Mouse (Mus musculus): ENCODE measurements around the gene Olfr1205. TPM values are rescaled to one million over a fixed set of nuclear protein-coding genes. Genes with fewer than 3 reads are reported as not detected.

Gene Olfr1205
- polyA plus RNA-seq (2012; ENCODE audit: insufficient read depth, insufficient read length, missing spikeins), result not detected in 2 replicates

DNA sequence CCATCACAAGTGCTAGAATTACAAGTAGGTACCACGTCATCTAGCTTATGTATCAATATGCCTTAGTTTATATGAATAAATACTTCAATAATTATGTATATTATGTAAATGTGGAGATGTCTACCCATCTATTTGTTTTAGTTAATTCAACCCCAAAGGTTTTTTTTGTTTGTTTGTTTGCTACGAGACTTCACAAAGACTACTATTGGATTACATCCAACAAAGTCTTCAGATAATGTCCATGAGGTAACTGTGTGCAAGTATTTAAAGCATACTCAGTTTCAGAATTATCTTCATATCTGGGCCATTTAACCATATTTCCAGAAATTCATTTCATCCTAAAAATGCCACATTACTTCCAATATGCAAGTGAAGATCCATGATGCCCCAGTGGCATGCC is at the start of gene Olfr1205:
Olfr1205 (plus strand) TSS at position 301 of the 400 bp plus-strand sequence.
- Histone ChIP-seq H3K4me3 (ENCODE audit: insufficient read depth, low read length) (no peak within 1 kb of the TSS), H3K27ac (ENCODE audit: insufficient read depth, low read depth, low read length) (no peak within 1 kb of the TSS), H3K4me1 (ENCODE audit: control insufficient read depth, insufficient read depth, low read length) (no peaks in the 10 kb centered on the region)
- no peak for TF ChIP-seq CTCF (IDR thresholded peaks at IDR 0.05; ENCODE audit: low read depth, low read length)
- no peak for TF ChIP-seq POLR2A (IDR thresholded peaks at IDR 0.05; ENCODE audit: borderline replicate concordance, low read depth, low read length)

DNA sequence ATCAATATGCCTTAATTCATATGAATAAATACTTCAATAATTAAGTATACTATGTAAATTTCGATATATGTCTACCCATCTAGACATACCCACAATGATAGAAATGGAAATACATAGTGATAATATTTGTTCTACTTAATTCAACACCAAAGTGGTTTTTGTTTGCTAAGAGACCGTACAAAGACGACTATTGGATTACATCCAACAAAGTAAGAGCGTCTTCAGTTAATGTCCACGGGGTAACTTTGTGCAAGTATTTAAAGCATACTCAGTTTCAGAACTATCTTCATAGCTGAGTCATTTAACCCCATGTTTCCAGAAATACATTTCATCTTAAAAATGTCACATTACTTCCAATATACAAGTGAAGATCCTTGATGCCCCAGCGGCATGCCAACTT is 36.8 kb upstream of the Olfr1205 start, which contains the start of gene Olfr1201:
Olfr1201 (plus strand) TSS at position 301 of the 400 bp plus-strand sequence.
- Histone ChIP-seq H3K4me1 (ENCODE audit: control insufficient read depth, insufficient read depth, low read length) (no peaks in the 10 kb centered on the region), H3K27ac (ENCODE audit: insufficient read depth, low read depth, low read length) (no peak within 1 kb of the TSS), H3K4me3 (ENCODE audit: insufficient read depth, low read length) (no peak within 1 kb of the TSS)
- TF ChIP-seq CTCF (IDR thresholded peaks at IDR 0.05; ENCODE audit: low read depth, low read length) (no peak), POLR2A (IDR thresholded peaks at IDR 0.05; ENCODE audit: borderline replicate concordance, low read depth, low read length) (no peak)

DNA sequence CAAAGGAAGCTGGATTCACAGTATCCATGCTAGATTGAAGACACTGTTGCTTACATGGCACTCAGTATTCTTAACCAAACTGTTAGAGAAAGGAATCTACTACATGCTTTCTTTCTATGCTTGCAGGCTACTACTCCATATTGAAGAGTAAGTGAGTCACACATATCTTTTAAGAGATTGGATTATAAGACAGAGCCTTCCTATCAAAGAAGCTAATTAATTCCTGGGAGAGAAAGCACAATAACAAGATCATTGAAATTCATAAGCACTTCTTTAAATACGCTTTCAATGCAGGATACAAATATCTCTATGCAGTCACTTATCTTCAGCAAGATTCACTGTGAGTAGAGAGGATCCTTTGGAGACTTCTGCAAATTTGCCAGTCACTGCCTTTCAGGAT is 15.3 kb upstream of the Olfr1205 start, which contains the start of gene Olfr1202:
Olfr1202 (plus strand) TSS at position 301 of the 400 bp plus-strand sequence.
- Histone ChIP-seq H3K4me1 (ENCODE audit: control insufficient read depth, insufficient read depth, low read length) (no peaks in the 10 kb centered on the region), H3K4me3 (ENCODE audit: insufficient read depth, low read length) (no peak within 1 kb of the TSS), H3K27ac (ENCODE audit: insufficient read depth, low read depth, low read length) (no peak within 1 kb of the TSS)
- TF ChIP-seq CTCF (IDR thresholded peaks at IDR 0.05; ENCODE audit: low read depth, low read length), result no peak
- no peak for TF ChIP-seq POLR2A (IDR thresholded peaks at IDR 0.05; ENCODE audit: borderline replicate concordance, low read depth, low read length)

DNA sequence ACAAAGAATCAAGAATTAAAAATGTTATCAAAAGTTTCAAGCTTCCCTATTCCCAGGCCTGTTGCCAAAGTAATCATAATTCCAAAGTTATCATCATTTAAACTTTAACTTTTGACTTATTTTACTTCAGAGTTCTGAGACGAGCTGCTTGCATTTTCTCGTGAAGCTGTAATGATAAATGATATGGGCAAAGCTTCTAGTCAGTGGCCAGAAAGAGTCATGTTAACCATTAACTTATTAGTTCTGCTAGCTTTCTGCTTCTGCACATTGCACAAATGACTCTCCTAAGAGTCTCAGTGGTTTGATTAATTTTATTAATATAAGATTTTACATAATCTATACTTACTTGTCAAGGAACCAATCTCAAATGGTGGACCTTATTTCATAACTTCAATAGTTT is 8.9 kb downstream of the Olfr1205 start:
- Histone ChIP-seq H3K4me1 (ENCODE audit: control insufficient read depth, insufficient read depth, low read length) (no peaks in the 10 kb centered on the region), H3K4me3 (ENCODE audit: insufficient read depth, low read length) (no peak overlapping the region), H3K27ac (ENCODE audit: insufficient read depth, low read depth, low read length) (no peak overlapping the region)
- no peak for TF ChIP-seq CTCF (IDR thresholded peaks at IDR 0.05; ENCODE audit: low read depth, low read length)
- no peak for TF ChIP-seq POLR2A (IDR thresholded peaks at IDR 0.05; ENCODE audit: borderline replicate concordance, low read depth, low read length)

DNA sequence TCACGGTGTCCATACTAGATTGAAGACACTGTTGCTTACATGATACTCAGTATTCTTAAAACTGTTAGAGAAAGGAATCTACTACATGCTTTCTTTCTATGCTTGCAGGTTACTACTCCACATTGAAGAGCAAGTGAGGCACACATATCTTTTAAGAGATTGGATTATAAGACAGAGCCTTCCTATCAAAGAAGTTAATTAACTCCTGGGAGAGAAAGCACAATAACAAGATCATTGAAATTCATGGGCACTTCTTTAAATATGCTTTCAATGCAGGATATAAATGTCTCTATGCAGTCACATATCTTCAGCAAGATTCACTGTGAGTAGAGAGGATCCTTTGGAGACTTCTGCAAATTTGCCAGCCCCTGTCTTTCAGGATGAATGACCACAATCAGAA is 19.5 kb downstream of the Olfr1205 start, which contains the start of gene Olfr1204:
Olfr1204 (plus strand) TSS at position 301 of the 400 bp plus-strand sequence.
- TF ChIP-seq POLR2A (IDR thresholded peaks at IDR 0.05; ENCODE audit: borderline replicate concordance, low read depth, low read length), result no peak
- no peak within 1 kb of the TSS for H3K4me3 ChIP-seq (ENCODE audit: insufficient read depth, low read length)

DNA sequence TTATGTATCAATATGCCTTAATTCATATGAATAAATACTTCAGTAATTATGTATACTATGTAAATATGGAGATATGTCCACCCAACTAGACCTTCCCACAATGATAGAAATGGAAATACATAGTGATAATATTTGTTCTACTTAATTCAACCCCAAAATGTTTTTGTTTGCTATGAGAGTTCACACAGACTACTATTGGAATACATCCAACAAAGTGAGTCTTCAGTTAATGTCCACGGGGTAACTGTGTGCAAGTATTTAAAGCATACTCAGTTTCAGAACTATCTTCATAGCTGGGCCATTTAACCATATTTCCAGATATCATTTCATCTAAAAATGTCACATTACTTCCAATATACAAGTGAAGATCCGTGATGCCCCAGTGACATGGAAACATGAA is 33.4 kb downstream of the Olfr1205 start, which contains the start of gene Olfr1206:
Olfr1206 (plus strand) TSS at position 301 of the 400 bp plus-strand sequence.
- H3K4me3 ChIP-seq (ENCODE audit: insufficient read depth, low read length), result no peak within 1 kb of the TSS
- TF ChIP-seq POLR2A (IDR thresholded peaks at IDR 0.05; ENCODE audit: borderline replicate concordance, low read depth, low read length) (no peak), CTCF (IDR thresholded peaks at IDR 0.05; ENCODE audit: low read depth, low read length) (no peak)
- H3K27ac ChIP-seq (ENCODE audit: insufficient read depth, low read depth, low read length), result no peak within 1 kb of the TSS
- no peaks in the 10 kb centered on the region for H3K4me1 ChIP-seq (ENCODE audit: control insufficient read depth, insufficient read depth, low read length)

More for the DNA sequence above, 19.5 kb downstream of the Olfr1205 start, which contains the start of gene Olfr1204:
- H3K4me1 ChIP-seq (ENCODE audit: control insufficient read depth, insufficient read depth, low read length), result no peaks in the 10 kb centered on the region
- H3K27ac ChIP-seq (ENCODE audit: insufficient read depth, low read depth, low read length), result no peak within 1 kb of the TSS

Other genes starting within 250 kb of the Olfr1205 start
- not detected in 2 replicates for gene Olfr1189, start 243.3 kb upstream of the Olfr1205 start, polyA plus RNA-seq (2012; ENCODE audit: insufficient read depth, insufficient read length, missing spikeins)
- 0.12 TPM in 1 of 2 replicates, not detected in the other for gene Olfr1191-ps1, start 189.2 kb upstream of the Olfr1205 start, polyA plus RNA-seq (2012; ENCODE audit: insufficient read depth, insufficient read length, missing spikeins)
- gene Olfr1192-ps1, start 181.2 kb upstream of the Olfr1205 start, polyA plus RNA-seq (2012; ENCODE audit: insufficient read depth, insufficient read length, missing spikeins), result 0.12 TPM in 1 of 2 replicates, not detected in the other
- gene Olfr1193, start 154.1 kb upstream of the Olfr1205 start, polyA plus RNA-seq (2012; ENCODE audit: insufficient read depth, insufficient read length, missing spikeins), result 0.45 TPM in 1 of 2 replicates, not detected in the other
- not detected in 2 replicates for gene Olfr1195, start 140.6 kb upstream of the Olfr1205 start, polyA plus RNA-seq (2012; ENCODE audit: insufficient read depth, insufficient read length, missing spikeins)
- gene Olfr1196, start 125.1 kb upstream of the Olfr1205 start, polyA plus RNA-seq (2012; ENCODE audit: insufficient read depth, insufficient read length, missing spikeins), result not detected in 2 replicates
- gene Olfr1197, start 97.4 kb upstream of the Olfr1205 start, polyA plus RNA-seq (2012; ENCODE audit: insufficient read depth, insufficient read length, missing spikeins), result not detected in 2 replicates
- gene Olfr1198, start 78.4 kb upstream of the Olfr1205 start, polyA plus RNA-seq (2012; ENCODE audit: insufficient read depth, insufficient read length, missing spikeins), result not detected in 2 replicates
- gene Olfr1199, start 69.3 kb upstream of the Olfr1205 start, polyA plus RNA-seq (2012; ENCODE audit: insufficient read depth, insufficient read length, missing spikeins), result not detected in 2 replicates
- not detected in 2 replicates for gene Olfr1200, start 59.2 kb upstream of the Olfr1205 start, polyA plus RNA-seq (2012; ENCODE audit: insufficient read depth, insufficient read length, missing spikeins)
- not detected in 2 replicates for gene Olfr1201, start 36.7 kb upstream of the Olfr1205 start, polyA plus RNA-seq (2012; ENCODE audit: insufficient read depth, insufficient read length, missing spikeins)
- gene Olfr1202, start 15.2 kb upstream of the Olfr1205 start, polyA plus RNA-seq (2012; ENCODE audit: insufficient read depth, insufficient read length, missing spikeins), result not detected in 2 replicates
- gene Olfr1204, start 19.6 kb downstream of the Olfr1205 start, polyA plus RNA-seq (2012; ENCODE audit: insufficient read depth, insufficient read length, missing spikeins), result not detected in 2 replicates
- gene Olfr1206, start 33.5 kb downstream of the Olfr1205 start, polyA plus RNA-seq (2012; ENCODE audit: insufficient read depth, insufficient read length, missing spikeins), result not detected in 2 replicates
- gene Olfr1208, start 72.6 kb downstream of the Olfr1205 start, polyA plus RNA-seq (2012; ENCODE audit: insufficient read depth, insufficient read length, missing spikeins), result not detected in 2 replicates
- not detected in 2 replicates for gene Olfr1209, start 85.4 kb downstream of the Olfr1205 start, polyA plus RNA-seq (2012; ENCODE audit: insufficient read depth, insufficient read length, missing spikeins)
- gene Olfr1211, start 108.4 kb downstream of the Olfr1205 start, polyA plus RNA-seq (2012; ENCODE audit: insufficient read depth, insufficient read length, missing spikeins), result not detected in 2 replicates
- gene Olfr1212, start 124.2 kb downstream of the Olfr1205 start, polyA plus RNA-seq (2012; ENCODE audit: insufficient read depth, insufficient read length, missing spikeins), result not detected in 2 replicates
- not detected in 2 replicates for gene Gm13762, start 150.5 kb downstream of the Olfr1205 start, polyA plus RNA-seq (2012; ENCODE audit: insufficient read depth, insufficient read length, missing spikeins)
- not detected in 2 replicates for gene Olfr1214, start 162.9 kb downstream of the Olfr1205 start, polyA plus RNA-seq (2012; ENCODE audit: insufficient read depth, insufficient read length, missing spikeins)
- gene Olfr1215, start 177.2 kb downstream of the Olfr1205 start, polyA plus RNA-seq (2012; ENCODE audit: insufficient read depth, insufficient read length, missing spikeins), result not detected in 2 replicates
- gene Olfr1216, start 188.6 kb downstream of the Olfr1205 start, polyA plus RNA-seq (2012; ENCODE audit: insufficient read depth, insufficient read length, missing spikeins), result not detected in 2 replicates
- gene Olfr1217, start 202.3 kb downstream of the Olfr1205 start, polyA plus RNA-seq (2012; ENCODE audit: insufficient read depth, insufficient read length, missing spikeins), result not detected in 2 replicates
- gene Olfr1218, start 231.4 kb downstream of the Olfr1205 start, polyA plus RNA-seq (2012; ENCODE audit: insufficient read depth, insufficient read length, missing spikeins), result not detected in 2 replicates

Data from bone marrow macrophage, adult 2 months (primary cell).